8 mouse cellular contexts compared by ENCODE assay signal in the genomic region with DNA sequence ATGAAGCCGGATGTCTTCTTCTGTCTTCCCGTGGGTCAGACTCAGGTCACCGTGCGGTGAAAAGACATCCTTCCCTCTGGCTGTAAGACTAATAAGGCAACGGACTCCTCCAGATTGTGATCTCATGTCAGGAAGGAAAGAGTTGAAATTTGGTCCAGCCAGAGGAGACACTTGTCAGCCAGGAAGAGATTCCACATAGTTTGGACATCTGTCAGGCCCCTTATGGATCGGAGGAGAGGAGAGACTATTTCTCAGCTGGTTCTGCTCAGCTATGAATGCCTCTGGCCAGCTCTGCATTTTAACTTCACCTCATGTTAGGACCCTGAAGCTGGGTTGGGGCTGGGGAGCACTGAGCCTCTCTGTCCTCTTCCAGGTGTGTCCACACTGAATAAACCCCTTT. TPM values are rescaled to one million over a fixed set of nuclear protein-coding genes. Genes with fewer than 3 reads are reported as not detected.
A peak's percentile ranks its signal among the peaks of the same experiment; 100 is the strongest.
DNase-seq lines count a peak whose midpoint lies in the region; ATAC-seq lines count a peak whose summit lies in the region.

No protein-coding gene starts in this region.

- H3K36me3 ChIP-seq in forebrain, embryonic 13.5 days (ENCODE audit: poor library complexity, severe bottlenecking) = no peaks in the 10 kb centered on the region
- no peaks in the 10 kb centered on the region for H3K36me3 ChIP-seq in forebrain, embryonic 10.5 days (replicated peaks)
- H3K36me3 ChIP-seq in lung, embryonic 16.5 days (ENCODE audit: control insufficient read depth, insufficient read depth, low read length) = no peaks in the 10 kb centered on the region
- no peaks in the 10 kb centered on the region for H3K36me3 ChIP-seq in hindbrain, embryonic 15.5 days
- H3K36me3 ChIP-seq in neural tube, embryonic 13.5 days = no peaks in the 10 kb centered on the region

- H3K9ac ChIP-seq in forebrain, embryonic 13.5 days = no peak overlapping the region
- H3K9ac ChIP-seq in lung, embryonic 16.5 days (ENCODE audit: low read length) = no peak overlapping the region; the same call in 1 of the 2 replicates
- no peak overlapping the region for H3K9ac ChIP-seq in hindbrain, embryonic 15.5 days
- H3K9ac ChIP-seq in neural tube, embryonic 13.5 days = no peak overlapping the region

- no peak for ATAC-seq in forebrain, embryonic 13.5 days
- peak; percentile 29 for ATAC-seq in lung, embryonic 16.5 days (ENCODE audit: low read depth)
- ATAC-seq in hindbrain, embryonic 15.5 days (ENCODE audit: low FRiP score, low read depth) = no peak
- ATAC-seq in neural tube, embryonic 13.5 days (ENCODE audit: low read depth) = 0 out of 2 replicates have a peak, but pooled peaks have one; percentile 7
- ATAC-seq in erythroblast, adult 5-6 weeks (replicated peaks; ENCODE audit: low FRiP score, poor library complexity, severe bottlenecking) = no peak

- H3K27ac ChIP-seq in forebrain, embryonic 13.5 days = peak overlapping the region; percentile 78
- H3K27ac ChIP-seq in forebrain, embryonic 10.5 days = no peak overlapping the region
- no peak overlapping the region for H3K27ac ChIP-seq in lung, embryonic 16.5 days (ENCODE audit: low read length)
- peak overlapping the region; percentile 81 for H3K27ac ChIP-seq in hindbrain, embryonic 15.5 days (replicated peaks)
- peak overlapping the region; percentile 80 for H3K27ac ChIP-seq in neural tube, embryonic 13.5 days (replicated peaks)

- H3K4me1 ChIP-seq in forebrain, embryonic 13.5 days = peaks cover 16% of the 10 kb centered on the region
- peaks cover 20% of the 10 kb centered on the region for H3K4me1 ChIP-seq in forebrain, embryonic 10.5 days
- peaks cover 19% of the 10 kb centered on the region for H3K4me1 ChIP-seq in lung, embryonic 16.5 days (replicated peaks; ENCODE audit: control insufficient read depth, insufficient read depth, low read length)
- H3K4me1 ChIP-seq in hindbrain, embryonic 15.5 days (replicated peaks) = peaks cover 23% of the 10 kb centered on the region
- H3K4me1 ChIP-seq in neural tube, embryonic 13.5 days (replicated peaks) = peaks cover 19% of the 10 kb centered on the region

- peaks cover 2% of the 10 kb centered on the region; the same call in 1 of the 2 replicates for H3K27me3 ChIP-seq in forebrain, embryonic 13.5 days
- no peaks in the 10 kb centered on the region for H3K27me3 ChIP-seq in forebrain, embryonic 10.5 days (ENCODE audit: poor library complexity, severe bottlenecking)
- no peaks in the 10 kb centered on the region for H3K27me3 ChIP-seq in lung, embryonic 16.5 days (ENCODE audit: control insufficient read depth, insufficient read depth, low read depth, low read length)
- H3K27me3 ChIP-seq in hindbrain, embryonic 15.5 days = no peaks in the 10 kb centered on the region
- no peaks in the 10 kb centered on the region for H3K27me3 ChIP-seq in neural tube, embryonic 13.5 days

- no peak for DNase-seq in forebrain, embryonic 10.5 days (ENCODE audit: extremely low spot score, low spot score)
- no peak for DNase-seq in lung, postnatal 36 days
- DNase-seq in cerebellum, adult 9-11 months = no peak

- H3K4me3 ChIP-seq in forebrain, embryonic 13.5 days = no peak overlapping the region
- H3K4me3 ChIP-seq in forebrain, embryonic 10.5 days = no peak overlapping the region
- no peak overlapping the region for H3K4me3 ChIP-seq in lung, embryonic 16.5 days (ENCODE audit: low read length)
- H3K4me3 ChIP-seq in hindbrain, embryonic 15.5 days = no peak overlapping the region
- no peak overlapping the region for H3K4me3 ChIP-seq in neural tube, embryonic 13.5 days

- no peak overlapping the region for H3K4me2 ChIP-seq in forebrain, embryonic 13.5 days
- peak overlapping the region; percentile 46; the same call in 1 of the 2 replicates for H3K4me2 ChIP-seq in lung, embryonic 16.5 days (ENCODE audit: low read depth, low read length)
- H3K4me2 ChIP-seq in hindbrain, embryonic 15.5 days = peak overlapping the region; percentile 37
- peak overlapping the region; percentile 38 for H3K4me2 ChIP-seq in neural tube, embryonic 13.5 days

- 85% methylated on average over 6 of the region's 6 CpGs for WGBS in forebrain, embryonic 13.5 days
- 74% methylated on average over 6 of the region's 6 CpGs for WGBS in forebrain, embryonic 10.5 days
- 29% methylated on average over 6 of the region's 6 CpGs for WGBS in lung, embryonic 16.5 days
- 68% methylated on average over 6 of the region's 6 CpGs for WGBS in hindbrain, embryonic 15.5 days
- 67% methylated on average over 6 of the region's 6 CpGs for WGBS in neural tube, embryonic 13.5 days

- no peaks in the 10 kb centered on the region for H3K9me3 ChIP-seq in forebrain, embryonic 13.5 days (replicated peaks)
- H3K9me3 ChIP-seq in forebrain, embryonic 10.5 days = no peaks in the 10 kb centered on the region
- no peaks in the 10 kb centered on the region for H3K9me3 ChIP-seq in lung, embryonic 16.5 days (ENCODE audit: control insufficient read depth, low read length)
- no peaks in the 10 kb centered on the region for H3K9me3 ChIP-seq in hindbrain, embryonic 15.5 days
- H3K9me3 ChIP-seq in neural tube, embryonic 13.5 days = no peaks in the 10 kb centered on the region

RNA-seq across cellular contexts. Expression of gene Apol6, which starts 30.1 kb away (rescaled TPM):
- polyA plus RNA-seq in forebrain, embryonic 13.5 days (2015; fragmentation: Nextera tagmentation; extraction: Ambion mirVana) = not detected in 2 replicates
- 0.10 TPM in 1 of 2 replicates, not detected in the other for polyA plus RNA-seq in forebrain, embryonic 10.5 days (2016; fragmentation: Nextera tagmentation; extraction: Ambion mirVana)
- 0.06 TPM in 1 of 2 replicates, not detected in the other for polyA plus RNA-seq in lung, embryonic 16.5 days (2015; fragmentation: Nextera tagmentation; extraction: Ambion mirVana)
- not detected in 2 replicates for polyA plus RNA-seq in hindbrain, embryonic 15.5 days (2015; fragmentation: Nextera tagmentation; extraction: Ambion mirVana)
- polyA plus RNA-seq in neural tube, embryonic 13.5 days (2015; fragmentation: Nextera tagmentation; extraction: Ambion mirVana) = not detected in 2 replicates
- not detected in 2 replicates for total RNA-seq in erythroblast, adult 5-6 weeks (2015; ENCODE audit: low replicate concordance)
- total RNA-seq in erythroblast, adult 5-6 weeks (2017; ENCODE audit: low replicate concordance) = not detected in 2 replicates

RNA-seq across cellular contexts. Expression of gene Mb, which starts 36.0 kb away (rescaled TPM):
- polyA plus RNA-seq in forebrain, embryonic 13.5 days (2015; fragmentation: Nextera tagmentation; extraction: Ambion mirVana) = 0.33 TPM in 1 of 2 replicates, not detected in the other
- polyA plus RNA-seq in forebrain, embryonic 10.5 days (2016; fragmentation: Nextera tagmentation; extraction: Ambion mirVana) = 0.20 and 0.27 TPM in 2 replicates
- 1.6 and 2.4 TPM in 2 replicates for polyA plus RNA-seq in lung, embryonic 16.5 days (2015; fragmentation: Nextera tagmentation; extraction: Ambion mirVana)
- 0.37 and 0.48 TPM in 2 replicates for polyA plus RNA-seq in hindbrain, embryonic 15.5 days (2015; fragmentation: Nextera tagmentation; extraction: Ambion mirVana)
- 2.4 and 3.7 TPM in 2 replicates for polyA plus RNA-seq in neural tube, embryonic 13.5 days (2015; fragmentation: Nextera tagmentation; extraction: Ambion mirVana)
- total RNA-seq in erythroblast, adult 5-6 weeks (2015; ENCODE audit: low replicate concordance) = not detected in 2 replicates
- total RNA-seq in erythroblast, adult 5-6 weeks (2017; ENCODE audit: low replicate concordance) = not detected in 2 replicates

Comparison
In these comparisons a context has a peak if more than half of its experiments do, and no peak if none do; other contexts are left out.
1. H3K27ac ChIP-seq: peak in forebrain, embryonic 13.5 days (single experiment), hindbrain, embryonic 15.5 days (single experiment) and neural tube, embryonic 13.5 days (single experiment); none in forebrain, embryonic 10.5 days (single experiment) and lung, embryonic 16.5 days (single experiment).
2. ATAC-seq: peak in lung, embryonic 16.5 days (single experiment) and neural tube, embryonic 13.5 days (single experiment); none in forebrain, embryonic 13.5 days (single experiment), hindbrain, embryonic 15.5 days (single experiment) and erythroblast, adult 5-6 weeks (single experiment).